Mouse (Mus musculus): ENCODE results near the gene Plcl1. TPM values are rescaled to one million over a fixed set of nuclear protein-coding genes. Genes with fewer than 3 reads are reported as not detected.

Gene Plcl1
- polyA plus RNA-seq, 1 experiment from 2014 or later = 1.7 TPM

GRCm38 (mm10) chr1:55763171-55763570 is 357.4 kb downstream of the Plcl1 start:
- H3K4me3 ChIP-seq = no peak overlapping the region
- H3K4me2 ChIP-seq (replicated peaks) = no peak overlapping the region
- no peaks in the 10 kb centered on the region for H3K27me3 ChIP-seq
- WGBS = 81% methylated on average over 2 of the region's 2 CpGs
- H3K9me3 ChIP-seq = no peaks in the 10 kb centered on the region
- H3K27ac ChIP-seq = no peak overlapping the region
- no peak for ATAC-seq (ENCODE audit: insufficient number of reproducible peaks, insufficient read depth, low FRiP score, low TSS enrichment)
- no peaks in the 10 kb centered on the region for H3K4me1 ChIP-seq
- no peaks in the 10 kb centered on the region for H3K36me3 ChIP-seq
- no peak overlapping the region for H3K9ac ChIP-seq

- H3K9me3 ChIP-seq = no peaks in the 10 kb centered on the region
- no peak overlapping the region for H3K27ac ChIP-seq
- ATAC-seq (ENCODE audit: insufficient number of reproducible peaks, insufficient read depth, low FRiP score, low TSS enrichment) = no peak
- WGBS = 39% methylated on average over 1 of the region's 1 CpGs
- H3K27me3 ChIP-seq = no peaks in the 10 kb centered on the region
- H3K4me3 ChIP-seq = no peak overlapping the region
- H3K4me1 ChIP-seq = no peaks in the 10 kb centered on the region
- H3K4me2 ChIP-seq (replicated peaks) = no peak overlapping the region
- H3K9ac ChIP-seq = no peak overlapping the region
- no peaks in the 10 kb centered on the region for H3K36me3 ChIP-seq
Measured at GRCm38 (mm10) chr1:55766743-55767142, 361.0 kb downstream of the Plcl1 start.

- ATAC-seq (ENCODE audit: insufficient number of reproducible peaks, insufficient read depth, low FRiP score, low TSS enrichment) = no peak
- Histone ChIP-seq H3K9me3 (no peaks in the 10 kb centered on the region), H3K27ac (no peak overlapping the region), H3K36me3 (no peaks in the 10 kb centered on the region), H3K4me3 (no peak overlapping the region), H3K27me3 (no peaks in the 10 kb centered on the region), H3K4me2 (replicated peaks) (no peak overlapping the region), H3K4me1 (no peaks in the 10 kb centered on the region), H3K9ac (no peak overlapping the region)
Measured at GRCm38 (mm10) chr1:55770072-55770785, 364.5 kb downstream of the Plcl1 start.

GRCm38 (mm10) chr1:55792817-55793216 is 387.1 kb downstream of the Plcl1 start:
- H3K4me1 ChIP-seq = no peaks in the 10 kb centered on the region
- no peaks in the 10 kb centered on the region for H3K9me3 ChIP-seq
- ATAC-seq (ENCODE audit: insufficient number of reproducible peaks, insufficient read depth, low FRiP score, low TSS enrichment) = no peak
- H3K9ac ChIP-seq = no peak overlapping the region
- no peaks in the 10 kb centered on the region for H3K36me3 ChIP-seq
- H3K27ac ChIP-seq = no peak overlapping the region
- H3K4me2 ChIP-seq (replicated peaks) = no peak overlapping the region
- WGBS = 69% methylated on average over 6 of the region's 6 CpGs
- no peaks in the 10 kb centered on the region for H3K27me3 ChIP-seq
- H3K4me3 ChIP-seq = no peak overlapping the region

Other genes starting within 250 kb of the Plcl1 start
- 26.1 and 27.9 TPM in 2 replicates for gene Rftn2, start 179.1 kb upstream of the Plcl1 start, polyA plus RNA-seq (2016; fragmentation: Nextera tagmentation; extraction: Ambion mirVana)
- 2.8 and 3.1 TPM in 2 replicates for gene Mars2, start 168.7 kb upstream of the Plcl1 start, polyA plus RNA-seq (2016; fragmentation: Nextera tagmentation; extraction: Ambion mirVana)
- gene Boll, start 42.5 kb upstream of the Plcl1 start, polyA plus RNA-seq (2016; fragmentation: Nextera tagmentation; extraction: Ambion mirVana) = 0.43 and 0.54 TPM in 2 replicates